Mouse (Mus musculus): ENCODE data around the gene Irgm1. TPM values are rescaled to one million over a fixed set of nuclear protein-coding genes. Genes with fewer than 3 reads are reported as not detected.
A peak's percentile ranks its signal among the peaks of the same experiment; 100 is the strongest.
"Not testable (repeated sequence)": the region's sequence is repeated elsewhere in the genome, so short reads cannot be mapped to it uniquely, and the experiment has no call there.

The Irgm1 gene
- polyA plus RNA-seq, 1 experiment from 2014 or later: 1.6 TPM

GRCm38 (mm10) chr11:48827926-48828325 is 43.6 kb downstream of the Irgm1 start:
- no peak for ATAC-seq
- no peaks in the 10 kb centered on the region for H3K9me3 ChIP-seq (ENCODE audit: control insufficient read depth, low read length)
- peaks cover 12% of the 10 kb centered on the region; the same call in 1 of the 2 replicates for H3K27me3 ChIP-seq (replicated peaks; ENCODE audit: control insufficient read depth, insufficient read depth, low read length)
- no peak overlapping the region for H3K4me3 ChIP-seq (replicated peaks; ENCODE audit: low read length)
- peaks cover 16% of the 10 kb centered on the region for H3K4me1 ChIP-seq (replicated peaks; ENCODE audit: control insufficient read depth, insufficient read depth, low read length)
- no peak overlapping the region for H3K9ac ChIP-seq (replicated peaks; ENCODE audit: low read depth, low read length)
- no peaks in the 10 kb centered on the region for H3K36me3 ChIP-seq (ENCODE audit: control insufficient read depth, insufficient read depth)
- WGBS: 65% methylated on average over 6 of the region's 6 CpGs
- H3K4me2 ChIP-seq (ENCODE audit: low read length): no peak overlapping the region
- no peak overlapping the region for H3K27ac ChIP-seq (ENCODE audit: low read length)

- Histone ChIP-seq H3K36me3 (ENCODE audit: control insufficient read depth, insufficient read depth) (no peaks in the 10 kb centered on the region), H3K9ac (replicated peaks; ENCODE audit: low read depth, low read length) (peak overlapping the region; percentile 41; the same call in 1 of the 2 replicates), H3K27ac (ENCODE audit: low read length) (no peak overlapping the region), H3K9me3 (ENCODE audit: control insufficient read depth, low read length) (no peaks in the 10 kb centered on the region), H3K4me2 (ENCODE audit: low read length) (peak overlapping the region; percentile 60), H3K27me3 (replicated peaks; ENCODE audit: control insufficient read depth, insufficient read depth, low read length) (peaks cover 15% of the 10 kb centered on the region; the same call in 1 of the 2 replicates), H3K4me3 (replicated peaks; ENCODE audit: low read length) (peak overlapping the region; percentile 46), H3K4me1 (replicated peaks; ENCODE audit: control insufficient read depth, insufficient read depth, low read length) (peaks cover 16% of the 10 kb centered on the region)
- ATAC-seq: 0 out of 2 replicates have a peak, but pooled peaks have one; percentile 14
- WGBS: 0% methylated on average over 6 of the region's 6 CpGs
Measured at GRCm38 (mm10) chr11:48826752-48827096, 44.8 kb downstream of the Irgm1 start.

- not testable (repeated sequence) for H3K36me3 ChIP-seq (ENCODE audit: control insufficient read depth, insufficient read depth); H3K27ac ChIP-seq (ENCODE audit: low read length); H3K9me3 ChIP-seq (ENCODE audit: control insufficient read depth, low read length)
- Histone ChIP-seq H3K27me3 (replicated peaks; ENCODE audit: control insufficient read depth, insufficient read depth, low read length) (peaks cover 15% of the 10 kb centered on the region; the same call in 1 of the 2 replicates), H3K4me2 (ENCODE audit: low read length) (peak within 1 kb of the TSS; percentile 60), H3K4me1 (replicated peaks; ENCODE audit: control insufficient read depth, insufficient read depth, low read length) (peaks cover 16% of the 10 kb centered on the region), H3K4me3 (replicated peaks; ENCODE audit: low read length) (peak within 1 kb of the TSS; percentile 46), H3K9ac (replicated peaks; ENCODE audit: low read depth, low read length) (peak within 1 kb of the TSS; percentile 41; the same call in 1 of the 2 replicates)
- peak; percentile 69 for ATAC-seq
- under 1% methylated on average over 34 of the region's 92 CpGs for WGBS
Measured at GRCm38 (mm10) chr11:48825979-48826751, 45.3 kb downstream of the Irgm1 start, which contains the start of the genes Trim7 and Gm12184. TSS of gene Trim7 (plus strand) at chr11:48826140. TSS of gene Gm12184 (minus strand) at chr11:48826655.

GRCm38 (mm10) chr11:48824311-48824830 is 47.1 kb downstream of the Irgm1 start:
- Histone ChIP-seq H3K27ac (ENCODE audit: low read length) (no peak overlapping the region), H3K9me3 (ENCODE audit: control insufficient read depth, low read length) (no peaks in the 10 kb centered on the region), H3K27me3 (replicated peaks; ENCODE audit: control insufficient read depth, insufficient read depth, low read length) (peaks cover 15% of the 10 kb centered on the region; the same call in 1 of the 2 replicates), H3K4me1 (replicated peaks; ENCODE audit: control insufficient read depth, insufficient read depth, low read length) (peaks cover 16% of the 10 kb centered on the region), H3K9ac (replicated peaks; ENCODE audit: low read depth, low read length) (no peak overlapping the region), H3K36me3 (ENCODE audit: control insufficient read depth, insufficient read depth) (no peaks in the 10 kb centered on the region), H3K4me2 (ENCODE audit: low read length) (peak overlapping the region; percentile 41), H3K4me3 (replicated peaks; ENCODE audit: low read length) (peak overlapping the region; percentile 20)
- ATAC-seq: no peak
- WGBS: 5% methylated on average over 22 of the region's 22 CpGs

- WGBS: under 1% methylated on average over 15 of the region's 15 CpGs
- peak; percentile 45 for ATAC-seq
- Histone ChIP-seq H3K9ac (replicated peaks; ENCODE audit: low read depth, low read length) (no peak overlapping the region), H3K4me2 (ENCODE audit: low read length) (peak overlapping the region; percentile 41), H3K27me3 (replicated peaks; ENCODE audit: control insufficient read depth, insufficient read depth, low read length) (peaks cover 15% of the 10 kb centered on the region; the same call in 1 of the 2 replicates), H3K4me3 (replicated peaks; ENCODE audit: low read length) (peak overlapping the region; percentile 20), H3K4me1 (replicated peaks; ENCODE audit: control insufficient read depth, insufficient read depth, low read length) (peaks cover 17% of the 10 kb centered on the region), H3K27ac (ENCODE audit: low read length) (no peak overlapping the region), H3K9me3 (ENCODE audit: control insufficient read depth, low read length) (no peaks in the 10 kb centered on the region), H3K36me3 (ENCODE audit: control insufficient read depth, insufficient read depth) (no peaks in the 10 kb centered on the region)
Measured at GRCm38 (mm10) chr11:48823536-48823972, 47.9 kb downstream of the Irgm1 start.

GRCm38 (mm10) chr11:48822768-48823512 is 48.5 kb downstream of the Irgm1 start:
- ATAC-seq: no peak
- H3K9me3 ChIP-seq (ENCODE audit: control insufficient read depth, low read length): no peaks in the 10 kb centered on the region
- H3K9ac ChIP-seq (replicated peaks; ENCODE audit: low read depth, low read length): no peak overlapping the region
- no peaks in the 10 kb centered on the region for H3K36me3 ChIP-seq (ENCODE audit: control insufficient read depth, insufficient read depth)
- H3K4me2 ChIP-seq (ENCODE audit: low read length): peak overlapping the region; percentile 41
- H3K27ac ChIP-seq (ENCODE audit: low read length): no peak overlapping the region
- H3K27me3 ChIP-seq (replicated peaks; ENCODE audit: control insufficient read depth, insufficient read depth, low read length): peaks cover 15% of the 10 kb centered on the region; the same call in 1 of the 2 replicates
- H3K4me3 ChIP-seq (replicated peaks; ENCODE audit: low read length): peak overlapping the region; percentile 20
- 34% methylated on average over 14 of the region's 14 CpGs for WGBS
- H3K4me1 ChIP-seq (replicated peaks; ENCODE audit: control insufficient read depth, insufficient read depth, low read length): peaks cover 19% of the 10 kb centered on the region

GRCm38 (mm10) chr11:48821299-48821698 is 50.2 kb downstream of the Irgm1 start:
- H3K4me3 ChIP-seq (replicated peaks; ENCODE audit: low read length); H3K27ac ChIP-seq (ENCODE audit: low read length); H3K9me3 ChIP-seq (ENCODE audit: control insufficient read depth, low read length); H3K9ac ChIP-seq (replicated peaks; ENCODE audit: low read depth, low read length); ATAC-seq; H3K4me2 ChIP-seq (ENCODE audit: low read length); H3K36me3 ChIP-seq (ENCODE audit: control insufficient read depth, insufficient read depth): not testable (repeated sequence)
- H3K27me3 ChIP-seq (replicated peaks; ENCODE audit: control insufficient read depth, insufficient read depth, low read length): peaks cover 13% of the 10 kb centered on the region; the same call in 1 of the 2 replicates
- 86% methylated on average over 14 of the region's 14 CpGs for WGBS
- H3K4me1 ChIP-seq (replicated peaks; ENCODE audit: control insufficient read depth, insufficient read depth, low read length): peaks cover 13% of the 10 kb centered on the region

GRCm38 (mm10) chr11:48820308-48820674 is 51.2 kb downstream of the Irgm1 start:
- ATAC-seq: no peak
- Histone ChIP-seq H3K27me3 (replicated peaks; ENCODE audit: control insufficient read depth, insufficient read depth, low read length) (peaks cover 13% of the 10 kb centered on the region; the same call in 1 of the 2 replicates), H3K27ac (ENCODE audit: low read length) (no peak overlapping the region), H3K9ac (replicated peaks; ENCODE audit: low read depth, low read length) (no peak overlapping the region), H3K9me3 (ENCODE audit: control insufficient read depth, low read length) (no peaks in the 10 kb centered on the region), H3K36me3 (ENCODE audit: control insufficient read depth, insufficient read depth) (no peaks in the 10 kb centered on the region), H3K4me3 (replicated peaks; ENCODE audit: low read length) (no peak overlapping the region), H3K4me2 (ENCODE audit: low read length) (no peak overlapping the region), H3K4me1 (replicated peaks; ENCODE audit: control insufficient read depth, insufficient read depth, low read length) (peaks cover 23% of the 10 kb centered on the region)

All from forebrain, embryonic 16.5 days (tissue).